Mouse (Mus musculus) CH12.LX (cell line): Measurements from ENCODE around the gene Sec16a. TPM values are rescaled to one million over a fixed set of nuclear protein-coding genes. Genes with fewer than 3 reads are reported as not detected.

Experiments used
- DNase-seq: peaks from one replicate; pipeline ENCODE4 v3.0.0-alpha.2; 2013; ENCODE audit errors: extremely low read depth
- H3K27ac ChIP-seq: 2 replicates; pipeline ENCODE4 v1.5.1; 2012; ENCODE audit warnings: low read depth, mild to moderate bottlenecking, control low read depth, moderate library complexity; ENCODE audit not compliant: insufficient read depth
- H3K27me3 ChIP-seq: replicated peaks from 2 replicates; pipeline ENCODE3; 2012; ENCODE audit warnings: inconsistent platforms
- H3K36me3 ChIP-seq, 2 experiments: replicated peaks in 1 of 2; 2 replicates each; pipeline versions ENCODE3 to v1.6.1; 2012; ENCODE audit warnings: inconsistent platforms in 1 of 2, low read length in 1 of 2, mild to moderate bottlenecking in 1 of 2, mixed read lengths in 1 of 2, moderate library complexity in 1 of 2; ENCODE audit not compliant: control insufficient read depth in 1 of 2, insufficient read depth in 1 of 2
- H3K4me1 ChIP-seq, 2 experiments: 2 replicates each; pipeline ENCODE4 v1.6.1; 2012; ENCODE audit warnings: inconsistent platforms in 1 of 2, moderate library complexity in 1 of 2; ENCODE audit not compliant: insufficient read depth in 2 of 2, control insufficient read depth in 1 of 2
- H3K4me2 ChIP-seq: 2 replicates; pipeline ENCODE4 v1.6.1; 2012; ENCODE audit warnings: low read depth, mild to moderate bottlenecking, control low read depth; ENCODE audit not compliant: poor library complexity, insufficient read depth, severe bottlenecking
- H3K4me3 ChIP-seq, 3 experiments: fragments of 150-350 bp in 1 of 3; sonication (generic) in 1 of 3; replicated peaks in 1 of 3; 2 replicates each; pipeline versions ENCODE3 to v1.5.1; 2011 to 2012; ENCODE audit warnings: low read depth in 2 of 3, low read length in 2 of 3, mild to moderate bottlenecking in 2 of 3, moderate library complexity in 2 of 3, control low read depth in 1 of 3, improper control_type of control experiment in 1 of 3, inconsistent platforms in 1 of 3, mixed read lengths in 1 of 3; ENCODE audit not compliant: poor library complexity in 1 of 3
- H3K79me2 ChIP-seq: replicated peaks from 2 replicates; pipeline ENCODE4 v1.6.1; 2012; ENCODE audit warnings: mild to moderate bottlenecking, moderate library complexity; ENCODE audit not compliant: control insufficient read depth, poor library complexity, insufficient read depth, severe bottlenecking; ENCODE audit errors: extremely low read depth
- H3K9ac ChIP-seq: 2 replicates; pipeline ENCODE4 v1.6.1; 2012; ENCODE audit warnings: low read depth, mild to moderate bottlenecking, control low read depth, moderate library complexity; ENCODE audit not compliant: insufficient read depth
- H3K9me3 ChIP-seq: replicated peaks from 2 replicates; pipeline ENCODE3; 2012; ENCODE audit warnings: low read length, inconsistent platforms, mixed read lengths
- BHLHE40 ChIP-seq: IDR thresholded peaks from 2 replicates; pipeline ENCODE4 v1.6.1; 2011; ENCODE audit warnings: mild to moderate bottlenecking, low read depth, low read length, improper control_type of control experiment
- CHD1 ChIP-seq: IDR thresholded peaks from 2 replicates; pipeline ENCODE4 v1.6.1; 2012; ENCODE audit warnings: low read depth, low read length, improper control_type of control experiment, inconsistent platforms
- CTCF ChIP-seq, 2 experiments: IDR thresholded peaks in 1 of 2; conservative IDR thresholded peaks in 1 of 2; 2 replicates each; pipeline ENCODE4 v1.5.1; 2011 to 2012; ENCODE audit warnings: low read depth in 2 of 2, low read length in 2 of 2, improper control_type of control experiment in 1 of 2, inconsistent platforms in 1 of 2, mild to moderate bottlenecking in 1 of 2, moderate library complexity in 1 of 2
- E2F4 ChIP-seq: IDR thresholded peaks from 2 replicates; pipeline ENCODE4 v1.6.1; 2011; ENCODE audit warnings: low read depth, low read length, improper control_type of control experiment; ENCODE audit not compliant: insufficient replicate concordance
- ELF1 ChIP-seq: IDR thresholded peaks from 2 replicates; pipeline ENCODE4 v1.6.1; 2014; ENCODE audit warnings: low read depth, mild to moderate bottlenecking, inconsistent platforms, low read length, improper control_type of control experiment
- ETS1 ChIP-seq: conservative IDR thresholded peaks from 2 replicates; pipeline ENCODE4 v1.6.1; 2012; ENCODE audit warnings: low read depth, mild to moderate bottlenecking, inconsistent platforms, low read length, improper control_type of control experiment, moderate library complexity
- GABPA ChIP-seq: IDR thresholded peaks from 2 replicates; pipeline ENCODE4 v1.6.1; 2012; ENCODE audit warnings: low read depth, low read length, improper control_type of control experiment, inconsistent platforms; ENCODE audit not compliant: insufficient replicate concordance
- JUND ChIP-seq: conservative IDR thresholded peaks from 2 replicates; pipeline ENCODE4 v1.6.1; 2011; ENCODE audit warnings: low read depth, low read length, improper control_type of control experiment
- MAX ChIP-seq: IDR thresholded peaks from 2 replicates; pipeline ENCODE4 v1.6.1; 2011; ENCODE audit warnings: low read length, improper control_type of control experiment
- MEF2A ChIP-seq: IDR thresholded peaks from 2 replicates; pipeline ENCODE4 v1.6.1; 2014; ENCODE audit warnings: low read depth, mild to moderate bottlenecking, inconsistent platforms, low read length, improper control_type of control experiment, borderline replicate concordance
- MXI1 ChIP-seq: IDR thresholded peaks from 2 replicates; pipeline ENCODE4 v1.6.1; 2011; ENCODE audit warnings: mild to moderate bottlenecking, low read depth, low read length, improper control_type of control experiment
- MYC ChIP-seq: IDR thresholded peaks from 2 replicates; pipeline ENCODE4 v1.6.1; 2011; ENCODE audit warnings: low read depth, mild to moderate bottlenecking, improper control_type of control experiment, low read length
- NRF1 ChIP-seq: IDR thresholded peaks from 2 replicates; pipeline ENCODE4 v1.6.1; 2014; ENCODE audit warnings: low read depth, mild to moderate bottlenecking, inconsistent platforms, low read length, improper control_type of control experiment, moderate library complexity
- PAX5 ChIP-seq: IDR thresholded peaks from 2 replicates; pipeline ENCODE4 v1.6.1; 2012; ENCODE audit warnings: low read length, inconsistent platforms, mixed read lengths
- POLR2A ChIP-seq: IDR thresholded peaks from 2 replicates; pipeline ENCODE4 v1.6.1; 2011; ENCODE audit warnings: low read depth, mild to moderate bottlenecking, improper control_type of control experiment, low read length
- RCOR1 ChIP-seq: conservative IDR thresholded peaks from 2 replicates; pipeline ENCODE4 v1.6.1; 2012; ENCODE audit warnings: low read depth, mild to moderate bottlenecking, inconsistent platforms, low read length, improper control_type of control experiment
- SIN3A ChIP-seq: IDR thresholded peaks from 2 replicates; pipeline ENCODE4 v1.6.1; 2012; ENCODE audit warnings: low read length, improper control_type of control experiment, inconsistent platforms
- SMC3 ChIP-seq: IDR thresholded peaks from 2 replicates; pipeline ENCODE4 v1.6.1; 2011; ENCODE audit warnings: low read depth, low read length, improper control_type of control experiment
- TBP ChIP-seq: conservative IDR thresholded peaks from 2 replicates; pipeline ENCODE4 v1.6.1; 2011; ENCODE audit warnings: low read depth, low read length, improper control_type of control experiment
- TCF12 ChIP-seq: IDR thresholded peaks from 2 replicates; pipeline ENCODE4 v1.6.1; 2014; ENCODE audit warnings: low read depth, mild to moderate bottlenecking, inconsistent platforms, low read length, improper control_type of control experiment
- UBTF ChIP-seq: IDR thresholded peaks from 2 replicates; pipeline ENCODE4 v1.6.1; 2012; ENCODE audit warnings: low read depth, mild to moderate bottlenecking, inconsistent platforms, low read length, improper control_type of control experiment, moderate library complexity
- USF2 ChIP-seq: conservative IDR thresholded peaks from 2 replicates; pipeline ENCODE4 v1.6.1; 2011; ENCODE audit warnings: low read depth, low read length, improper control_type of control experiment
- dilution Hi-C: fragments of 300-500 bp; cut with MboI; formaldehyde crosslinking; loops from 2 replicates; pipeline ENCODE4 v1.14.3; 2020; ENCODE audit warnings: low sequenced_read_pairs; ENCODE audit not compliant: extremely low pct_unique_long_range_greater_than_20kb, extremely low pct_ligation_motif_present
- in situ Hi-C: fragments of 300-500 bp; cut with MboI; formaldehyde crosslinking; loops from 3 replicates; pipeline ENCODE4 v1.14.3; 2019; ENCODE audit warnings: low sequenced_read_pairs, low pct_ligation_motif_present, low pct_unique_long_range_greater_than_20kb, mixed read lengths
- polyA plus RNA-seq: library from polyadenylated mRNA; unstranded; fragments of >175 nt; gene quantifications from 2 replicates; pipeline ENCODE4 v1.2.1, GENCODE M21; 2012; ENCODE audit warnings: low read depth; ENCODE audit not compliant: insufficient read length
- total RNA-seq, 2 experiments: library from RNA; depleted of rRNA; stranded (reverse); fragments of 300-350 nt in 1 of 2; fragments of >200 nt in 1 of 2; gene quantifications; 2 replicates each; pipeline ENCODE4 v1.2.3; 2012 to 2014

Sec16a gene
- total and polyA plus RNA-seq, 3 experiments: 22.8 to 38.9 (median 31.8) TPM

- Histone ChIP-seq H3K27me3 (no peaks in the 10 kb centered on the region), H3K4me1 (peaks cover 0 to 15% of the 10 kb centered on the region in 2 experiments; a peak in 3 of 4 replicates), H3K36me3 (peaks cover 93 to 95% of the 10 kb centered on the region in 2 experiments), H3K27ac (no peak overlapping the region), H3K79me2 (no peaks in the 10 kb centered on the region), H3K4me2 (no peak overlapping the region), H3K9me3 (no peaks in the 10 kb centered on the region), H3K4me3 (no peak overlapping the region), H3K9ac (no peak overlapping the region)
- DNase-seq: no peak
- in situ Hi-C loops (no loop called here), dilution Hi-C loops (no loop called here)
- no peak for TF ChIP-seq TCF12
- no peak for TF ChIP-seq BHLHE40
- no peak for TF ChIP-seq USF2
- no peak for TF ChIP-seq SIN3A
- no peak for TF ChIP-seq GABPA
- TF ChIP-seq SMC3: no peak
Measured at GRCm38 (mm10) chr2:26468376-26468775, 23.4 kb upstream of the Sec16a start.

DNA sequence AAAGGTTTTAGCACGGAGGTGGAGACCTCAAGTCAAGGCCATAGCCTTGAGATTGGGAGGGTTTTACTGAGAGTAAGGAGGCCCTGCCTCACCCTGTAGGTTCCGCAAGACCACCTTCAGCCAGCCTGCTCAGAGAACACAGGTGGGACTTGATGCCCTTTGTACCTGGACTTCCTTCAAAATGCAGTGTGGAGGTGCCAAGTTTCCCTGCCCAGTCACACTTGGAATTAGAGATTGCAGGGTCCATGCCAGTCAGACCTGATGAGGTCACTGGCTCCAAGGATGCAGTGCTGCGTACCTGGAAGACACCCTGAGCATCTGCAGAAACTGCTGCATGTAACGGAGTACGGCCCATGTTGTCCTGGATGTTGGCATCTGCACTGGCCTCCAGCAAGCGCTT is 18.4 kb upstream of the Sec16a start:
- H3K4me3 ChIP-seq: no peak overlapping the region
- in situ Hi-C loops (no loop called here), dilution Hi-C loops (no loop called here)
- H3K4me2 ChIP-seq: no peak overlapping the region
- H3K4me1 ChIP-seq: peaks cover 20 to 37% of the 10 kb centered on the region in 2 experiments
- no peaks in the 10 kb centered on the region for H3K79me2 ChIP-seq
- TF ChIP-seq MEF2A: no peak
- H3K9ac ChIP-seq: no peak overlapping the region
- DNase-seq: no peak
- peaks cover 88 to 89% of the 10 kb centered on the region in 2 experiments for H3K36me3 ChIP-seq
- no peaks in the 10 kb centered on the region for H3K27me3 ChIP-seq
- no peaks in the 10 kb centered on the region for H3K9me3 ChIP-seq
- H3K27ac ChIP-seq: no peak overlapping the region

GRCm38 (mm10) chr2:26462980-26463379 is 18.0 kb upstream of the Sec16a start:
- TF ChIP-seq E2F4 (no peak), ETS1 (no peak), TBP (no peak), CHD1 (no peak), MXI1 (no peak), USF2 (no peak), PAX5 (no peak), NRF1 (no peak), UBTF (no peak), CTCF (conservative IDR thresholded peaks at IDR 0.05 in 1 of 2, IDR thresholded peaks at IDR 0.05 in 1 of 2; ENCODE audit: low read depth in 2 of 2, low read length in 2 of 2) (no peak), RCOR1 (no peak), TCF12 (no peak), POLR2A (no peak), ELF1 (no peak), JUND (no peak), MYC (no peak), SIN3A (no peak), MAX (no peak)
- Histone ChIP-seq H3K9me3 (no peaks in the 10 kb centered on the region), H3K27ac (no peak overlapping the region), H3K4me2 (no peak overlapping the region), H3K36me3 (peaks cover 85 to 86% of the 10 kb centered on the region in 2 experiments), H3K4me1 (peaks cover 24 to 41% of the 10 kb centered on the region in 2 experiments), H3K4me3 (no peak overlapping the region), H3K27me3 (no peaks in the 10 kb centered on the region), H3K79me2 (no peaks in the 10 kb centered on the region), H3K9ac (no peak overlapping the region)
- dilution Hi-C loops: no loop called here
- no peak for DNase-seq
- in situ Hi-C loops: no loop called here
